Mouse (Mus musculus): ENCODE measurements around the gene Otop2.
A peak's percentile ranks its signal among the peaks of the same experiment; 100 is the strongest.

Gene Otop2

GRCm38 (mm10) chr11:115297214-115297826, 9.6 kb upstream of the Otop2 start, which contains the start of gene Fads6:
TSS of gene Fads6 (minus strand) at chr11:115297663.
- peak; percentile 23 for DNase-seq (ENCODE audit: low read depth, low spot score)

GRCm38 (mm10) chr11:115298160-115298559, 8.8 kb upstream of the Otop2 start:
- DNase-seq (ENCODE audit: low read depth, low spot score), result no peak

- DNase-seq (ENCODE audit: low read depth, low spot score), result no peak
These were observed 6.2 kb upstream of the Otop2 start for GRCm38 (mm10) chr11:115300745-115301144.

- no peak for DNase-seq (ENCODE audit: low read depth, low spot score)
These were observed 5.6 kb upstream of the Otop2 start for GRCm38 (mm10) chr11:115301351-115301750.

GRCm38 (mm10) chr11:115303167-115303566, 3.8 kb upstream of the Otop2 start:
- no peak for DNase-seq (ENCODE audit: low read depth, low spot score)

GRCm38 (mm10) chr11:115308781-115309180, 1.8 kb downstream of the Otop2 start:
- no peak for DNase-seq (ENCODE audit: low read depth, low spot score)

GRCm38 (mm10) chr11:115314249-115314648, 7.3 kb downstream of the Otop2 start:
- DNase-seq (ENCODE audit: low read depth, low spot score), result no peak

- DNase-seq (ENCODE audit: low read depth, low spot score), result no peak
These were observed 10.2 kb downstream of the Otop2 start for GRCm38 (mm10) chr11:115317204-115317603.

GRCm38 (mm10) chr11:115318245-115319027, 11.5 kb downstream of the Otop2 start:
- no peak for DNase-seq (ENCODE audit: low read depth, low spot score)

GRCm38 (mm10) chr11:115319704-115320383, 12.9 kb downstream of the Otop2 start:
- no peak for DNase-seq (ENCODE audit: low read depth, low spot score)

GRCm38 (mm10) chr11:115321906-115322693, 15.1 kb downstream of the Otop2 start, which contains the start of gene Ush1g:
TSS of gene Ush1g (minus strand) at chr11:115322041.
- DNase-seq (ENCODE audit: low read depth, low spot score), result peak; percentile 78

- DNase-seq (ENCODE audit: low read depth, low spot score), result no peak
These were observed 16.4 kb downstream of the Otop2 start for GRCm38 (mm10) chr11:115323354-115323753.

- DNase-seq (ENCODE audit: low read depth, low spot score), result peak; percentile 24
These were observed 19.8 kb downstream of the Otop2 start for GRCm38 (mm10) chr11:115326730-115327129.

- DNase-seq (ENCODE audit: low read depth, low spot score), result no peak
These were observed 22.4 kb downstream of the Otop2 start for GRCm38 (mm10) chr11:115329339-115329738.

- no peak for DNase-seq (ENCODE audit: low read depth, low spot score)
These were observed 27.6 kb downstream of the Otop2 start, which contains the start of gene Otop3 for GRCm38 (mm10) chr11:115334531-115334930. TSS of gene Otop3 (plus strand) at chr11:115334731.

GRCm38 (mm10) chr11:115335223-115335622, 28.3 kb downstream of the Otop2 start:
- no peak for DNase-seq (ENCODE audit: low read depth, low spot score)

GRCm38 (mm10) chr11:115336115-115336514, 29.2 kb downstream of the Otop2 start:
- peak; percentile 57 for DNase-seq (ENCODE audit: low read depth, low spot score)

GRCm38 (mm10) chr11:115337350-115337749, 30.4 kb downstream of the Otop2 start:
- DNase-seq (ENCODE audit: low read depth, low spot score), result no peak

GRCm38 (mm10) chr11:115337826-115338225, 30.9 kb downstream of the Otop2 start:
- DNase-seq (ENCODE audit: low read depth, low spot score), result no peak

- DNase-seq (ENCODE audit: low read depth, low spot score), result no peak
These were observed 34.3 kb downstream of the Otop2 start for GRCm38 (mm10) chr11:115341246-115341645.

GRCm38 (mm10) chr11:115341866-115342265, 34.9 kb downstream of the Otop2 start:
- DNase-seq (ENCODE audit: low read depth, low spot score), result no peak

All from forelimb bud, embryonic 11.5 days (tissue).